Mouse (Mus musculus): Measurements from ENCODE around the gene Ppp1r3d. TPM values are rescaled to one million over a fixed set of nuclear protein-coding genes. Genes with fewer than 3 reads are reported as not detected.

The Ppp1r3d gene
- total RNA-seq, 1 experiment, result 0.49 TPM

DNA sequence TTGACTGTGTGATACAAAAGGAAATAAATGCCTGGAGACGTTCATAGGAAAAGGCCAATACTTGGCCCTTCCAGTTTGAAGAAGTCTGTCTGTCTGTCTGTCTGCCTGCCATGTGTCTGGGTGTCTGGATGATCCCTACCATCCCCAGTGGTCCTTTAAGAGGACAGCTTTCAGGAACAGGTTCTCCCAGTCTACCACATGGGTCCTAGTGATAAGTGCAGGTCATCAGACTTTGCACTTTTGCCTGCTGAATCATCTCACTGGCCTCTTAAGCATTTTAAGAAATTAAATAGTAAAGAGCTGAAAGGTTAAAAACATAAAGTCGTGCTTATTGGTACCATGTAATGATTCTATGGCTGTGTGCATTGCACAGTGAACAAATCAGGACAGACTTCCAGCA is 19.2 kb upstream of the Ppp1r3d start:
- Histone ChIP-seq H3K27ac (ENCODE audit: insufficient read depth, low read depth, low read length, poor library complexity, severe bottlenecking) (no peak overlapping the region), H3K4me1 (ENCODE audit: control insufficient read depth in 2 of 2, insufficient read depth in 2 of 2, low read length in 2 of 2, poor library complexity in 1 of 2) (no peaks in the 10 kb centered on the region), H3K9ac (ENCODE audit: insufficient read depth, low read depth, low read length, poor library complexity, severe bottlenecking) (no peak overlapping the region), H3K9me3 (ENCODE audit: control insufficient read depth, insufficient read depth, low read depth, low read length) (no peaks in the 10 kb centered on the region), H3K4me3 (ENCODE audit: insufficient read depth in 1 of 2, low read depth in 1 of 2, low read length in 2 of 2, poor library complexity in 1 of 2, severe bottlenecking in 1 of 2) (no peak overlapping the region), H3K36me3 (ENCODE audit: control insufficient read depth, insufficient read depth, low read length, poor library complexity, severe bottlenecking) (no peaks in the 10 kb centered on the region)
- DNase-seq (ENCODE audit: low read depth, low spot score), result no peak
- in situ Hi-C loops (cut with MboI; ENCODE audit: low sequenced_read_pairs in 2 of 2, unreplicated experiment in 2 of 2), result no loop called here
- TF ChIP-seq MAFK (IDR thresholded peaks at IDR 0.05; ENCODE audit: insufficient read depth, low read depth, low read length), result no peak
- no peak for TF ChIP-seq HCFC1 (IDR thresholded peaks at IDR 0.05; ENCODE audit: borderline replicate concordance, insufficient read depth, low read length)
- no peak for TF ChIP-seq ZNF384 (IDR thresholded peaks at IDR 0.05; ENCODE audit: low read depth, low read length)

DNA sequence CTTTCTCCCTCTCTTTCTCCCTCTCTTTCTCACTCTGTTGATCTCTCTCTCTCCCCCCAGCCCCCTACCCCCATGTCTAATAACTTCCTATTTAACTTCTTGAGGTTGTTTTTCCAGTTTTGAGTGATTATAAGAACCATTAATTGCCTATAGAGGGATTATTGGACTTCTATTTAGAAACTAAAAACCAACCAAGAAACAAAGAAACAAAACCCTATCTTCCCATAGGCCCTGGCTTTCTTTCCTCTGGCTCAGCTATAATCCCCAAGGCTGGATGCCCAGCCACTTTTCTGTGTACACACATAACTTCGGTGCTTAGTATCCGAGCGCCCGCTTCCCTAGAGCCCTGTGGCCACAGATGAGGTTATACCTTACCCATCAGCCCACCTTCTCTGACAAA is 16.0 kb upstream of the Ppp1r3d start, which contains the start of gene Cdh26:
TSS of gene Cdh26 (plus strand) at position 301 of the 400 bp plus-strand sequence.
- in situ Hi-C loops (cut with MboI; ENCODE audit: low sequenced_read_pairs in 2 of 2, unreplicated experiment in 2 of 2), result no loop called here
- H3K4me3 ChIP-seq (ENCODE audit: insufficient read depth in 1 of 2, low read depth in 1 of 2, low read length in 2 of 2, poor library complexity in 1 of 2, severe bottlenecking in 1 of 2), result no peak within 1 kb of the TSS
- H3K4me1 ChIP-seq (ENCODE audit: control insufficient read depth in 2 of 2, insufficient read depth in 2 of 2, low read length in 2 of 2, poor library complexity in 1 of 2), result no peaks in the 10 kb centered on the region
- H3K36me3 ChIP-seq (ENCODE audit: control insufficient read depth, insufficient read depth, low read length, poor library complexity, severe bottlenecking), result no peaks in the 10 kb centered on the region
- H3K9me3 ChIP-seq (ENCODE audit: control insufficient read depth, insufficient read depth, low read depth, low read length), result no peaks in the 10 kb centered on the region
- no peak within 1 kb of the TSS for H3K27ac ChIP-seq (ENCODE audit: insufficient read depth, low read depth, low read length, poor library complexity, severe bottlenecking)
- DNase-seq (ENCODE audit: low read depth, low spot score), result no peak
- TF ChIP-seq ZC3H11A (IDR thresholded peaks at IDR 0.05; ENCODE audit: borderline replicate concordance, low read depth, low read length) (no peak), ZNF384 (IDR thresholded peaks at IDR 0.05; ENCODE audit: low read depth, low read length) (no peak), MAFK (IDR thresholded peaks at IDR 0.05; ENCODE audit: insufficient read depth, low read depth, low read length) (no peak), HCFC1 (IDR thresholded peaks at IDR 0.05; ENCODE audit: borderline replicate concordance, insufficient read depth, low read length) (no peak), CHD2 (IDR thresholded peaks at IDR 0.05; ENCODE audit: low read depth, low read length) (no peak)
- H3K9ac ChIP-seq (ENCODE audit: insufficient read depth, low read depth, low read length, poor library complexity, severe bottlenecking), result no peak within 1 kb of the TSS

DNA sequence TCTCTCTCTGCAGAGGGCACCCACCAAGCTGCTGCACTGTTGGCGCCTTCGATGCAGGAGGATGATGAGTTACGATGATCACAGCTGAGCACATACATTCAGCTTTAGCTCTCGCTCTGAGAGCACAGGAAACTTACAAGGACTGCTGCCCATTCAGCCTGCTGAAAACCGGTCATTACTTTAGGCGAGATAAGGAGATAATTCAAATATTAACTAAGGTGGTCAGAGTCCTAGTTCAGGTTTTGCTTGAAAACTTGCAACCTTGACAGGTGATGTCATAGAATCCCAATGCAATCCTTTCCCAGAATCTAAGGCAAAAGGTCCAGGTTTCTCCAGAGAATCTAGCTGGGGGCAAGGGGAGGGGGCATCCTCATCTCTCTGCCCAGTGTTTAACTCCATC is 15.2 kb upstream of the Ppp1r3d start:
- in situ Hi-C loops (cut with MboI; ENCODE audit: low sequenced_read_pairs in 2 of 2, unreplicated experiment in 2 of 2), result no loop called here
- Histone ChIP-seq H3K36me3 (ENCODE audit: control insufficient read depth, insufficient read depth, low read length, poor library complexity, severe bottlenecking) (no peaks in the 10 kb centered on the region), H3K4me1 (ENCODE audit: control insufficient read depth in 2 of 2, insufficient read depth in 2 of 2, low read length in 2 of 2, poor library complexity in 1 of 2) (no peaks in the 10 kb centered on the region), H3K9me3 (ENCODE audit: control insufficient read depth, insufficient read depth, low read depth, low read length) (no peaks in the 10 kb centered on the region), H3K9ac (ENCODE audit: insufficient read depth, low read depth, low read length, poor library complexity, severe bottlenecking) (no peak overlapping the region), H3K4me3 (ENCODE audit: insufficient read depth in 1 of 2, low read depth in 1 of 2, low read length in 2 of 2, poor library complexity in 1 of 2, severe bottlenecking in 1 of 2) (no peak overlapping the region), H3K27ac (ENCODE audit: insufficient read depth, low read depth, low read length, poor library complexity, severe bottlenecking) (no peak overlapping the region)
- no peak for TF ChIP-seq MAFK (IDR thresholded peaks at IDR 0.05; ENCODE audit: insufficient read depth, low read depth, low read length)
- TF ChIP-seq ZC3H11A (IDR thresholded peaks at IDR 0.05; ENCODE audit: borderline replicate concordance, low read depth, low read length), result no peak
- TF ChIP-seq CHD2 (IDR thresholded peaks at IDR 0.05; ENCODE audit: low read depth, low read length), result no peak
- no peak for TF ChIP-seq ZNF384 (IDR thresholded peaks at IDR 0.05; ENCODE audit: low read depth, low read length)
- TF ChIP-seq HCFC1 (IDR thresholded peaks at IDR 0.05; ENCODE audit: borderline replicate concordance, insufficient read depth, low read length), result no peak
- no peak for DNase-seq (ENCODE audit: low read depth, low spot score)

DNA sequence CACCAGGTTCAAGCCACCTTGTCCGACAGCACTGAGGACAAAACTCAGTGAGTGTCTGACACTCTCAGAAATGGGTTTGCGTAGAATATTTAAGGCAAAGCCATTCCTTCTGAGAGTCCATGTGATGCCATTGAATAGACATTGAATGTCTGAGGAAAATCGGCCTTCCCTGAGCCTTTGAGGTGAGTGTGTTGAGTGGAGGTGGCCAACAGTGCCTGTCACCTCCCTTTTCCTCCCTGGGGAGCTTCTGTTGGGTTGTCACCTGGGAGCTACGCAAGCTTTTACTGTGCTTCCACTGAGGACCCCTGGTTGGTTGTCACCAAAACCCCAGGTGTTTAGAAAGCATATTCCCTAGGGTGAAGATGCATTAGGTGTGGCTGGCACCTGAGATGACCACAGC is 14.4 kb upstream of the Ppp1r3d start:
- H3K9me3 ChIP-seq (ENCODE audit: control insufficient read depth, insufficient read depth, low read depth, low read length), result no peaks in the 10 kb centered on the region
- H3K4me1 ChIP-seq (ENCODE audit: control insufficient read depth in 2 of 2, insufficient read depth in 2 of 2, low read length in 2 of 2, poor library complexity in 1 of 2), result no peaks in the 10 kb centered on the region
- in situ Hi-C loops (cut with MboI; ENCODE audit: low sequenced_read_pairs in 2 of 2, unreplicated experiment in 2 of 2), result no loop called here
- H3K27ac ChIP-seq (ENCODE audit: insufficient read depth, low read depth, low read length, poor library complexity, severe bottlenecking), result no peak overlapping the region
- no peak overlapping the region for H3K9ac ChIP-seq (ENCODE audit: insufficient read depth, low read depth, low read length, poor library complexity, severe bottlenecking)
- TF ChIP-seq HCFC1 (IDR thresholded peaks at IDR 0.05; ENCODE audit: borderline replicate concordance, insufficient read depth, low read length) (no peak), ZC3H11A (IDR thresholded peaks at IDR 0.05; ENCODE audit: borderline replicate concordance, low read depth, low read length) (no peak)
- no peak for DNase-seq (ENCODE audit: low read depth, low spot score)
- no peak overlapping the region for H3K4me3 ChIP-seq (ENCODE audit: insufficient read depth in 1 of 2, low read depth in 1 of 2, low read length in 2 of 2, poor library complexity in 1 of 2, severe bottlenecking in 1 of 2)
- H3K36me3 ChIP-seq (ENCODE audit: control insufficient read depth, insufficient read depth, low read length, poor library complexity, severe bottlenecking), result no peaks in the 10 kb centered on the region

DNA sequence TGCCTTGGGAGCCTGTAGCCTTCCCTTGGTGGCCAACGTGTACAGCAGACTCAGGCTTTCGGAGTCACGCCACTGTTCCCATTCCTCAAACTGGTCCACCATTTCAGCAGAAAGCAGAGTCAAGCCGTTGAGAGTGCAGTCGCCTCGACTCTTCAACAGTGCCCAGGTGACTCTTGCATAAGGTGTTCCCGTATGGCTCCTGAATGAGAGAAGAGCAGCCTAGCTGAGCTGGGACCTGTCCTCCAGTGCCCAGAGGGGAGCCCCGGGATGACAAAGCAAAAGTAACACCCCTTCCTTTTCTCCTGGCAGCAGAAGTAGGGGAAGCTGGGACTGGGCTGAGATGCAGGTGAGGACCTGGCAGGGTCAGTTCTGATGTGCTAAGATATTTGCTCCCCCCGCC is 13.9 kb upstream of the Ppp1r3d start:
- Histone ChIP-seq H3K9ac (ENCODE audit: insufficient read depth, low read depth, low read length, poor library complexity, severe bottlenecking) (no peak overlapping the region), H3K27ac (ENCODE audit: insufficient read depth, low read depth, low read length, poor library complexity, severe bottlenecking) (no peak overlapping the region), H3K4me1 (ENCODE audit: control insufficient read depth in 2 of 2, insufficient read depth in 2 of 2, low read length in 2 of 2, poor library complexity in 1 of 2) (no peaks in the 10 kb centered on the region), H3K9me3 (ENCODE audit: control insufficient read depth, insufficient read depth, low read depth, low read length) (no peaks in the 10 kb centered on the region), H3K4me3 (ENCODE audit: insufficient read depth in 1 of 2, low read depth in 1 of 2, low read length in 2 of 2, poor library complexity in 1 of 2, severe bottlenecking in 1 of 2) (no peak overlapping the region), H3K36me3 (ENCODE audit: control insufficient read depth, insufficient read depth, low read length, poor library complexity, severe bottlenecking) (no peaks in the 10 kb centered on the region)
- in situ Hi-C loops (cut with MboI; ENCODE audit: low sequenced_read_pairs in 2 of 2, unreplicated experiment in 2 of 2), result no loop called here
- TF ChIP-seq HCFC1 (IDR thresholded peaks at IDR 0.05; ENCODE audit: borderline replicate concordance, insufficient read depth, low read length), result no peak
- TF ChIP-seq MAFK (IDR thresholded peaks at IDR 0.05; ENCODE audit: insufficient read depth, low read depth, low read length), result no peak
- TF ChIP-seq ZC3H11A (IDR thresholded peaks at IDR 0.05; ENCODE audit: borderline replicate concordance, low read depth, low read length), result no peak
- no peak for TF ChIP-seq CHD2 (IDR thresholded peaks at IDR 0.05; ENCODE audit: low read depth, low read length)
- no peak for TF ChIP-seq ZNF384 (IDR thresholded peaks at IDR 0.05; ENCODE audit: low read depth, low read length)
- DNase-seq (ENCODE audit: low read depth, low spot score), result no peak
